Mouse (Mus musculus) stomach, embryonic 14.5 days (tissue): Measurements from ENCODE around the gene Relt. TPM values are rescaled to one million over a fixed set of nuclear protein-coding genes. Genes with fewer than 3 reads are reported as not detected.
"Not testable (repeated sequence)": the region's sequence is repeated elsewhere in the genome, so short reads cannot be mapped to it uniquely, and the experiment has no call there.

Experiments
- ATAC-seq: fragments of 200-750 bp; cut with Nextera tagmentation; 2 replicates; pipeline ENCODE4 v1.8.0; 2017; ENCODE audit warnings: low read depth, moderate TSS enrichment; ENCODE audit not compliant: insufficient number of reproducible peaks, insufficient read depth, low FRiP score
- H3K27ac ChIP-seq: fragments of 300-500 bp; sonication (generic); 2 replicates; pipeline ENCODE4 v1.5.1; 2014; ENCODE audit warnings: mild to moderate bottlenecking, low read length, moderate library complexity, mixed read lengths
- H3K27me3 ChIP-seq: fragments of 300-500 bp; sonication (generic); 2 replicates; pipeline ENCODE4 v1.6.1; 2014; ENCODE audit warnings: low read length, control low read depth, mixed read lengths; ENCODE audit not compliant: control insufficient read depth, insufficient read depth
- H3K36me3 ChIP-seq: fragments of 300-500 bp; sonication (generic); 2 replicates; pipeline ENCODE4 v1.6.1; 2014; ENCODE audit warnings: mild to moderate bottlenecking, control low read depth, low read length, moderate library complexity, mixed read lengths; ENCODE audit not compliant: control insufficient read depth, insufficient read depth
- H3K4me1 ChIP-seq: fragments of 300-500 bp; sonication (generic); 2 replicates; pipeline ENCODE4 v1.6.1; 2014; ENCODE audit warnings: low read length, control low read depth, mixed read lengths; ENCODE audit not compliant: control insufficient read depth, insufficient read depth
- H3K4me2 ChIP-seq: fragments of 300-500 bp; sonication (generic); replicated peaks from 2 replicates; pipeline ENCODE4 v1.6.1; 2014; ENCODE audit warnings: low read depth, low read length, control low read depth
- H3K4me3 ChIP-seq: fragments of 300-500 bp; sonication (generic); 2 replicates; pipeline ENCODE4 v1.5.1; 2014; ENCODE audit warnings: low read depth, low read length, control low read depth
- H3K9ac ChIP-seq: fragments of 300-500 bp; sonication (generic); replicated peaks from 2 replicates; pipeline ENCODE4 v1.6.1; 2014; ENCODE audit warnings: low read depth, mild to moderate bottlenecking, control low read depth, low read length, moderate library complexity, mixed read lengths
- H3K9me3 ChIP-seq: fragments of 300-500 bp; sonication (generic); 2 replicates; pipeline ENCODE4 v1.6.1; 2016; ENCODE audit warnings: low read depth, low read length, control low read depth; ENCODE audit not compliant: control insufficient read depth
- WGBS: fragments of 180-500 bp; shearing (Covaris S2); extraction: QIAGEN DNeasy Blood & Tissue Kit; methylation state at CpG from one replicate; pipeline ENCODE4 v1.1.7; 2014; 5-methylcytosine and 5-hydroxymethylcytosine counted together
- polyA plus RNA-seq: library from polyadenylated mRNA; unstranded; fragments of >200 nt; fragmentation: Nextera tagmentation; extraction: Ambion mirVana; gene quantifications from 2 replicates; pipeline ENCODE4 v1.2.1, GENCODE M21; 2014

The Relt gene
- polyA plus RNA-seq, 1 experiment from 2014 or later, result 2.5 TPM

DNA sequence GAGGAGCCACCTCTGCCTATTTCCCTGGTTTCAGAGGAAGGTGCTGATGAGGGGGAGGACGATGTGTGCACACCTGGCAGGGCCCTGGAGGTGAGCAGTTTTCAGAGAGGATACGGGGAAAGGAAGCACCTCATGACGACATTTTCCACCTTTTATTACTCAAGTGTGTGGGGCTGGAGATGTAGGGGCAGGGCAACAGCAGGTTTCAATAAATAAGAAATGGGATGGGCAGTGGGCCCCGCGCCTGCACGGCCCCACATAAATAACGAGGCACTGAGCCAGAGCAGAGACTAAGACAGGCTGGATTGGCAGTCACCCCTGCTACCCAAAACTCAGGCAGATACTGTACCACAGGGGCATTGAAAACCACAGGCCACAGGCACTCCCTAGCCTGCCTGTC is 17.2 kb downstream of the Relt start:
- 75% methylated on average over 7 of the region's 7 CpGs for WGBS
- H3K27ac ChIP-seq, H3K4me1 ChIP-seq, ATAC-seq, H3K4me3 ChIP-seq, H3K9ac ChIP-seq, H3K4me2 ChIP-seq, H3K36me3 ChIP-seq, H3K27me3 ChIP-seq, H3K9me3 ChIP-seq: not testable (repeated sequence)

DNA sequence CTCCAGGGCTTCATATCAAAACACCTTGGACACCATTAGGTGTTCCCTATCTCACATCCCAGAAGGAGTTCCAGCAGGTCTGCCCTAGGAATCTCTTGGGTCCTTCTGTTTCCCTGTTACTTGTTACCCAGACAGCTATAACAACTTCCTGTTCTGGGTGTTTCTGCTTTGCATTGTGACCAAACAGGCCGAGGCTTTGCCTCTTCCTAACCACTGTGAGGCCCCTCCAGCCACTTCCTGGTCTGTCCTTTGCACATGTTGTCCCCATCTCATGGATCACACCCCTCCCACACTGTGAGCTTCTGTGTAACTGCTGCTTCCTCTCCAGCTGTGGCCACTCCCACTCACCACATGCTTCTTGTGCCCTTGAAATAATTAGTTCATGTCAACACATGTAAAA is 17.8 kb downstream of the Relt start:
- Histone ChIP-seq H3K4me2 (no peak overlapping the region), H3K9ac (no peak overlapping the region), H3K27me3 (no peaks in the 10 kb centered on the region), H3K4me3 (no peak overlapping the region), H3K27ac (peak overlapping the region; percentile 40; the same call in 1 of the 2 replicates), H3K9me3 (no peaks in the 10 kb centered on the region), H3K36me3 (no peaks in the 10 kb centered on the region; the same call in 1 of the 2 replicates), H3K4me1 (no peaks in the 10 kb centered on the region)
- ATAC-seq, result no peak
- WGBS, result 36% methylated on average over 1 of the region's 1 CpGs

DNA sequence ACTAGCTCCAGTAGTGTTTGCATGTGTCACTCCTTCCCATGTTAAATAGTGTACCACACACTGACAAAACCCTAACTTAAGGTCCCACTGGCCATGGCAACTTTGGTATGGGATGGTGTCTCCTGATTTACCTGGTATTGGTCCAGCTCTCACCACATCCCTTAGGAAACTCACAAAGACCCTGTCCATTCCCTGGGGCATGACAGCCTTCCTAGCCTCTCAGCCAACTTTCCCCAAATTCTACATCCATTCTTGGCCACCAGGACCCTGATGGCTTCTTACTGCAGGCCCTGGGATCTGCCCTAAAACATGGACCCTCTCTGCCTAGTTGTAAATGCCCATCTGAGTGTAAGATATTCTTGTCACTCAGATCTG is 18.2 kb downstream of the Relt start:
- Histone ChIP-seq H3K27ac (peak overlapping the region; percentile 40; the same call in 1 of the 2 replicates), H3K27me3 (no peaks in the 10 kb centered on the region), H3K4me2 (no peak overlapping the region), H3K9ac (no peak overlapping the region), H3K4me3 (no peak overlapping the region), H3K4me1 (no peaks in the 10 kb centered on the region), H3K36me3 (no peaks in the 10 kb centered on the region; the same call in 1 of the 2 replicates), H3K9me3 (no peaks in the 10 kb centered on the region)
- ATAC-seq, result no peak

DNA sequence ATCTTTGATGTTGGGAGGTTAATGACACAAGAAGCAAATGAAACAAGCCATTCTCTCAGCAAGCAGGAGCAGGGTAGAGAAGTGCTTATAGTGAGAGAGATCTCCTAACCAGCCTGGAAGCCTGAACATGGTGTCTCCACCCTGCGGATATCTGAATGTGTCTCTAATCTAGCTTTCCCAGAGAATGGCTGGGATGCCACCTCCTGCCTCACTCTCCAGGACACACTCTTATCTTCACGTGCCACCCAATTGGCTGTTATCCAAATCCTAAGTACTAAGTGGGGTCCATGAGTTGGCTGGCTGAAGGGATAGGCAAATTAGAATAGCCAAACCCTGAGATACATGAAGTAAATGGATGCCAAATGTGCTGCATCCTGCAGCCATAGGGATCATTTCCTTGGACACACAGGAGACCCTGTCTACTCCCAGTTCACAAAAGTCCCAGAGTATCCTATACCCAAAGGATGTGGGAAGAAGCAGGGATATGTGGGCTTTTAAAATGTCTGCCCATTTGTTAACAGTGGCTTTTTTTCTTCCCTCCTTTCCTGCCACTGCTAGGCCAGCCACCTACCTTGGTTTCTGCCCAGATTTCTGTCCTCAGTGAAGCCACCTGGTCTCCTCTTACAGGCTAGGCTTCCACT is 18.7 kb downstream of the Relt start:
- Histone ChIP-seq H3K36me3 (no peaks in the 10 kb centered on the region), H3K4me2 (no peak overlapping the region), H3K27me3 (no peaks in the 10 kb centered on the region), H3K27ac (no peak overlapping the region), H3K9me3 (no peaks in the 10 kb centered on the region), H3K4me3 (no peak overlapping the region), H3K4me1 (no peaks in the 10 kb centered on the region), H3K9ac (no peak overlapping the region)
- ATAC-seq, result peak; percentile 33; the same call in 1 of the 2 replicates
- 70% methylated on average over 2 of the region's 2 CpGs for WGBS

DNA sequence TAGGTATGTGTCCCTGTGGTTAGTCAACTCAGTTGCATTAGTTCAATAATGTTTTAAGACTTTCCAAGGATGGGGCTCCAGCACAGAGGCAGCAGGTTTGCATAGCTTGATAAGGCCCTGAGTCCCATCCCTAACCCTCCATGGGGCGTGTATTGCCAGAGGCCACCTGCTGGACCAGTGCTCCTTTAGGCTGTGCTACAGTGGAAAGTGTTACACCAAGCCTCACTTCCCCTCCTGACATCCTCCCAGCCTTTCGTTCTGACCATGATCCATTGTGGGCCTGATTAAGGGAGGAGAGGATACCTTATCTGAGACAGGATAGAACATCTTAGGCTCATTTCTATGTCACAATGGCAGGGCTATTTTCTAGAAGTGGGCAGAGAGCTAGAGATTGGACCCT is 19.4 kb downstream of the Relt start:
- no peaks in the 10 kb centered on the region; the same call in 1 of the 2 replicates for H3K36me3 ChIP-seq
- H3K9me3 ChIP-seq, result no peaks in the 10 kb centered on the region
- no peak overlapping the region for H3K27ac ChIP-seq
- H3K4me2 ChIP-seq, result no peak overlapping the region
- no peak overlapping the region for H3K4me3 ChIP-seq
- 84% methylated on average over 2 of the region's 2 CpGs for WGBS
- ATAC-seq, result no peak
- H3K9ac ChIP-seq, result no peak overlapping the region
- no peaks in the 10 kb centered on the region for H3K27me3 ChIP-seq
- H3K4me1 ChIP-seq, result no peaks in the 10 kb centered on the region

DNA sequence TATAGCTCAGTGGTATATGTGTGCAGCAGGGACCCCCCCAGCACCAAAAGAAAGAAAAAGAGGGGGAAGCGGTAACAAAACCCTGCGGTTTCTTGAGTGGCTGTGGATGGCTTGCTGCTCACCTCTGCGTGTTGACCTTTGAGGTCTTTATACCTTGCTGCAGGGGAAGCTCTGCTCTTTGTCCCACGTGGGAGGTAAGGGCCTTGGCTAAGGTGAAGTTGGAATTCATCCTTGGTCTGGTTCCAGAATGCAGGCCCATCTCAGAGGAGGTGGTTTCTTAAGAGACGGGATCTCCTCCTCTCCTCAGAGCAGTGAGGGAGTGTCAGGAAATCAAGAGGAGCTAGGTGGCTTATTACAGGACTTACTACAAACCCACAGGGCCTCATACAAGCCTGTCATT is 21.1 kb downstream of the Relt start:
- ATAC-seq, result no peak
- 82% methylated on average over 5 of the region's 5 CpGs for WGBS

DNA sequence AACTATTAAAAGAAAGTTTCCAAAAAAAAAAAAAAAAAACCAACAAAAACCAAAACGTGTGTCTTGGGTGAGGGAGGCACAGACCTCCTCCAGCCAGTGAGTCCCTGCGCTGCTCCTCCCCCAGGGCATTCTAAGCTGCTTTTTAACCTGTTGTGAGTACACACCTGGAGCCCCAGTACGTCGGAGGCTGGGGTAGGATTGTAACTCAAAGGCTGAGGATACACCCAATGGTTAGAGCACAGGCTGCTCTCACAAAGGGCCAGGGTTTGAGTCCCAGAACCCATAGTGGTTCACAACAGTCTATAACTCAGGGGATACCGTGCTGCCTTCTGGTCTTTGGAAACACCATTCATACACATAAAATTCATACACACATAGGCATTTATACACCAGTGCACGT is 21.6 kb downstream of the Relt start:
- H3K4me2 ChIP-seq, result no peak overlapping the region
- H3K9me3 ChIP-seq, result no peaks in the 10 kb centered on the region
- no peak overlapping the region for H3K9ac ChIP-seq
- H3K4me1 ChIP-seq, result no peaks in the 10 kb centered on the region
- H3K4me3 ChIP-seq, result no peak overlapping the region
- H3K27me3 ChIP-seq, result no peaks in the 10 kb centered on the region
- H3K36me3 ChIP-seq, result no peaks in the 10 kb centered on the region; the same call in 1 of the 2 replicates
- H3K27ac ChIP-seq, result no peak overlapping the region
- no peak for ATAC-seq
- WGBS, result 88% methylated on average over 6 of the region's 6 CpGs

More for the DNA sequence above, 21.1 kb downstream of the Relt start:
- Histone ChIP-seq H3K27ac (no peak overlapping the region), H3K4me3 (no peak overlapping the region), H3K9me3 (no peaks in the 10 kb centered on the region), H3K4me2 (no peak overlapping the region), H3K9ac (no peak overlapping the region), H3K4me1 (no peaks in the 10 kb centered on the region), H3K27me3 (no peaks in the 10 kb centered on the region), H3K36me3 (no peaks in the 10 kb centered on the region; the same call in 1 of the 2 replicates)

DNA sequence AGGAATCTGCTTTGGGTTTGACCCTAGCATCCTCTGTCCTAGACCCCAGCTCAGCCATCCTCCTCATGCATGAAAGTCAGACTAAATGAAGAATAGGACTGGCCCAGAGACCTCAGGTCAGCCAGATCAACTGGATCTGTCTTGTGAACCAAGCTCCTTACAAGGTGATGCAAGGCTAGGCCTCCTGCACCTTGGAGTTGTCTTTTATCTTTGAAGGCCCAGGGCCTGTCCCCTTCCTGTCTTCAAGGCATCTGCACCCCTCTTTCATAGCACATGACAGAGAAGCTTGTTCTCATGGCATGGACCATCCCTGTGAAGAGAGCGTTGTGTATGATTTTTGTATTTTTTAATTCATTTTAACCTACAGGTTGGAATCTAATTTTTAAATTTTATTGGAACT is 22.3 kb downstream of the Relt start:
- 93% methylated on average over 1 of the region's 1 CpGs for WGBS
- H3K27me3 ChIP-seq, result no peaks in the 10 kb centered on the region
- H3K9me3 ChIP-seq, result no peaks in the 10 kb centered on the region
- H3K4me2 ChIP-seq, result no peak overlapping the region
- H3K36me3 ChIP-seq, result no peaks in the 10 kb centered on the region; the same call in 1 of the 2 replicates
- H3K4me3 ChIP-seq, result no peak overlapping the region
- no peaks in the 10 kb centered on the region for H3K4me1 ChIP-seq
- ATAC-seq, result no peak
- no peak overlapping the region for H3K9ac ChIP-seq
- H3K27ac ChIP-seq, result no peak overlapping the region
